Mouse (Mus musculus): ENCODE data around the gene Litaf. TPM values are rescaled to one million over a fixed set of nuclear protein-coding genes. Genes with fewer than 3 reads are reported as not detected.

The Litaf gene
- polyA plus RNA-seq (2012; rRNA removed) = 115 and 171 TPM in 2 replicates

GRCm38 (mm10) chr16:11066029-11066832 lies at the start of gene Litaf:
Gene Litaf, minus strand, starts transcription at chr16:11066157.
- Histone ChIP-seq H3K27me3 (ENCODE audit: control insufficient read depth, insufficient read depth, low read length) (no peaks in the 10 kb centered on the region), H3K36me3 (ENCODE audit: control insufficient read depth, insufficient read depth, low read length) (peaks cover 1% of the 10 kb centered on the region), H3K4me1 (ENCODE audit: control insufficient read depth, insufficient read depth, insufficient read length) (peaks cover 28% of the 10 kb centered on the region; the same call in 1 of the 2 replicates), H3K27ac (ENCODE audit: insufficient read depth, low read length) (peak within 1 kb of the TSS; percentile 93), H3K4me3 (ENCODE audit: extremely low read depth, insufficient read depth, insufficient read length) (peak within 1 kb of the TSS; percentile 86)
- DNase-seq (ENCODE audit: low read depth in 1 of 2, low spot score in 2 of 2) = peak; percentile 95 to 98
- no peak for TF ChIP-seq CTCF (IDR thresholded peaks at IDR 0.05; ENCODE audit: extremely low read depth, insufficient read depth, insufficient read length, insufficient replicate concordance)
- TF ChIP-seq POLR2A (IDR thresholded peaks at IDR 0.05; ENCODE audit: low read depth, low read length) = peak; percentile 62
- under 1% methylated on average over 75 of the region's 78 CpGs for WGBS

- Histone ChIP-seq H3K4me3 (ENCODE audit: extremely low read depth, insufficient read depth, insufficient read length) (no peak overlapping the region), H3K27me3 (ENCODE audit: control insufficient read depth, insufficient read depth, low read length) (no peaks in the 10 kb centered on the region), H3K27ac (ENCODE audit: insufficient read depth, low read length) (no peak overlapping the region), H3K4me1 (ENCODE audit: control insufficient read depth, insufficient read depth, insufficient read length) (peaks cover 6% of the 10 kb centered on the region; the same call in 1 of the 2 replicates), H3K36me3 (ENCODE audit: control insufficient read depth, insufficient read depth, low read length) (peaks cover 7% of the 10 kb centered on the region; the same call in 1 of the 2 replicates)
- 67% methylated on average over 4 of the region's 4 CpGs for WGBS
- TF ChIP-seq CTCF (IDR thresholded peaks at IDR 0.05; ENCODE audit: extremely low read depth, insufficient read depth, insufficient read length, insufficient replicate concordance) = peak; percentile 9; the same call in 1 of the 2 replicates
- TF ChIP-seq POLR2A (IDR thresholded peaks at IDR 0.05; ENCODE audit: low read depth, low read length) = no peak
- no peak for DNase-seq (ENCODE audit: low read depth in 1 of 2, low spot score in 2 of 2)
Measured at GRCm38 (mm10) chr16:11109198-11109740, 43.3 kb upstream of the Litaf start.

- no peak for DNase-seq (ENCODE audit: low read depth in 1 of 2, low spot score in 2 of 2)
- 81% methylated on average over 1 of the region's 1 CpGs for WGBS
- Histone ChIP-seq H3K27me3 (ENCODE audit: control insufficient read depth, insufficient read depth, low read length) (no peaks in the 10 kb centered on the region), H3K4me3 (ENCODE audit: extremely low read depth, insufficient read depth, insufficient read length) (no peak overlapping the region), H3K4me1 (ENCODE audit: control insufficient read depth, insufficient read depth, insufficient read length) (peaks cover 6% of the 10 kb centered on the region; the same call in 1 of the 2 replicates), H3K36me3 (ENCODE audit: control insufficient read depth, insufficient read depth, low read length) (peaks cover 3% of the 10 kb centered on the region; the same call in 1 of the 2 replicates), H3K27ac (ENCODE audit: insufficient read depth, low read length) (peak overlapping the region; percentile 63)
- TF ChIP-seq CTCF (IDR thresholded peaks at IDR 0.05; ENCODE audit: extremely low read depth, insufficient read depth, insufficient read length, insufficient replicate concordance) (no peak), POLR2A (IDR thresholded peaks at IDR 0.05; ENCODE audit: low read depth, low read length) (no peak)
Measured at GRCm38 (mm10) chr16:11104905-11105304, 38.9 kb upstream of the Litaf start.

- no peak overlapping the region for H3K4me3 ChIP-seq (ENCODE audit: extremely low read depth, insufficient read depth, insufficient read length)
- H3K27me3 ChIP-seq (ENCODE audit: control insufficient read depth, insufficient read depth, low read length) = no peaks in the 10 kb centered on the region
- no peak overlapping the region for H3K27ac ChIP-seq (ENCODE audit: insufficient read depth, low read length)
- peaks cover 9% of the 10 kb centered on the region; the same call in 1 of the 2 replicates for H3K4me1 ChIP-seq (ENCODE audit: control insufficient read depth, insufficient read depth, insufficient read length)
- 97% methylated on average over 3 of the region's 3 CpGs for WGBS
- TF ChIP-seq POLR2A (IDR thresholded peaks at IDR 0.05; ENCODE audit: low read depth, low read length) (no peak), CTCF (IDR thresholded peaks at IDR 0.05; ENCODE audit: extremely low read depth, insufficient read depth, insufficient read length, insufficient replicate concordance) (no peak)
- peaks cover 3% of the 10 kb centered on the region; the same call in 1 of the 2 replicates for H3K36me3 ChIP-seq (ENCODE audit: control insufficient read depth, insufficient read depth, low read length)
- no peak for DNase-seq (ENCODE audit: low read depth in 1 of 2, low spot score in 2 of 2)
Measured at GRCm38 (mm10) chr16:11097301-11097700, 31.3 kb upstream of the Litaf start.

- no peaks in the 10 kb centered on the region for H3K27me3 ChIP-seq (ENCODE audit: control insufficient read depth, insufficient read depth, low read length)
- 84% methylated on average over 13 of the region's 13 CpGs for WGBS
- no peak for TF ChIP-seq CTCF (IDR thresholded peaks at IDR 0.05; ENCODE audit: extremely low read depth, insufficient read depth, insufficient read length, insufficient replicate concordance)
- TF ChIP-seq POLR2A (IDR thresholded peaks at IDR 0.05; ENCODE audit: low read depth, low read length) = no peak
- peaks cover 15% of the 10 kb centered on the region for H3K36me3 ChIP-seq (ENCODE audit: control insufficient read depth, insufficient read depth, low read length)
- no peak overlapping the region for H3K4me3 ChIP-seq (ENCODE audit: extremely low read depth, insufficient read depth, insufficient read length)
- no peak for DNase-seq (ENCODE audit: low read depth in 1 of 2, low spot score in 2 of 2)
- peak overlapping the region; percentile 45; the same call in 1 of the 2 replicates for H3K27ac ChIP-seq (ENCODE audit: insufficient read depth, low read length)
- peaks cover 34% of the 10 kb centered on the region; the same call in 1 of the 2 replicates for H3K4me1 ChIP-seq (ENCODE audit: control insufficient read depth, insufficient read depth, insufficient read length)
Measured at GRCm38 (mm10) chr16:11093717-11094386, 27.9 kb upstream of the Litaf start.

- Histone ChIP-seq H3K4me1 (ENCODE audit: control insufficient read depth, insufficient read depth, insufficient read length) (peaks cover 34% of the 10 kb centered on the region; the same call in 1 of the 2 replicates), H3K4me3 (ENCODE audit: extremely low read depth, insufficient read depth, insufficient read length) (no peak overlapping the region), H3K27me3 (ENCODE audit: control insufficient read depth, insufficient read depth, low read length) (no peaks in the 10 kb centered on the region), H3K27ac (ENCODE audit: insufficient read depth, low read length) (peak overlapping the region; percentile 95), H3K36me3 (ENCODE audit: control insufficient read depth, insufficient read depth, low read length) (peaks cover 20% of the 10 kb centered on the region)
- WGBS = 10% methylated on average over 3 of the region's 3 CpGs
- peak in 1 of 2 experiments; percentile 39 for DNase-seq (ENCODE audit: low read depth in 1 of 2, low spot score in 2 of 2)
- TF ChIP-seq CTCF (IDR thresholded peaks at IDR 0.05; ENCODE audit: extremely low read depth, insufficient read depth, insufficient read length, insufficient replicate concordance) = no peak
- TF ChIP-seq POLR2A (IDR thresholded peaks at IDR 0.05; ENCODE audit: low read depth, low read length) = peak; percentile 47; the same call in 1 of the 2 replicates
Measured at GRCm38 (mm10) chr16:11092523-11092922, 26.6 kb upstream of the Litaf start.
